ENCODE assay signal across 8 mouse cellular contexts in the genomic region with DNA sequence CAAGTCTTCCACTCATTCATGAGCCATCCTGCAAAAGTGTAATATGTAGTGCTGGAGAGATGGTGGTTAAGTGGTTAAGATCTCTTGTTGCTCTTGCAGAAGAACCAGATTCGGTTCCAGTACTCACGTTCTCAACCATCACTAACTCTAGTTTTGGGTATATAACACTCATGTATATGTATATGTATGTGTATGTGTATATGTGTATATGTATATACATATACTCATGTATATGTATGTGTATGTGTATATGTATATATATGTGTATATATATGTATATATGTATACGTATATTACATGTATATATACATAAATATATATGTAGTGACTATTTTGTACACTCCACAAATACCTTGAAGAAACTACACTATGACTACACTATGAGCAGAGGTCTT. TPM values are rescaled to one million over a fixed set of nuclear protein-coding genes. Genes with fewer than 3 reads are reported as not detected.
A peak's percentile ranks its signal among the peaks of the same experiment; 100 is the strongest.
DNase-seq lines count a peak whose midpoint lies in the region; ATAC-seq and TF ChIP-seq lines count a peak whose summit lies in the region.

No protein-coding gene starts in this region.

- peak overlapping the region; percentile 63 for H3K4me2 ChIP-seq in embryonic facial prominence, embryonic 14.5 days (ENCODE audit: low read depth, low read length)
- peak overlapping the region; percentile 65 for H3K4me2 ChIP-seq in neural tube, embryonic 14.5 days (ENCODE audit: low read depth, low read length)

- WGBS in embryonic facial prominence, embryonic 14.5 days: 62% methylated on average over 3 of the region's 3 CpGs
- WGBS in limb, embryonic 10.5 days: 78% methylated on average over 3 of the region's 3 CpGs
- 60% methylated on average over 3 of the region's 3 CpGs for WGBS in neural tube, embryonic 14.5 days

- ATAC-seq in embryonic facial prominence, embryonic 14.5 days (ENCODE audit: low read depth): 0 out of 2 replicates have a peak, but pooled peaks have one; percentile 4
- ATAC-seq in neural tube, embryonic 14.5 days (ENCODE audit: low read depth): peak; percentile 39; the same call in 1 of the 2 replicates

- no peak for DNase-seq in left cerebral cortex, adult 2 months (ENCODE audit: extremely low spot score in 1 of 2, low spot score in 2 of 2)
- DNase-seq in left cerebral cortex, postnatal 4 days: no peak
- no peak for DNase-seq in embryonic facial prominence, embryonic 14.5 days (ENCODE audit: low spot score)
- DNase-seq in limb, embryonic 10.5 days (ENCODE audit: low spot score): no peak
- DNase-seq in layer of hippocampus, postnatal 10 days (ENCODE audit: low spot score in 2 of 2): no peak
- no peak for DNase-seq in spleen, postnatal 36 days (ENCODE audit: low spot score in 2 of 2)
- DNase-seq in lung, adult 18-20 months: no peak

- H3K9ac ChIP-seq in embryonic facial prominence, embryonic 14.5 days (ENCODE audit: low read depth, low read length): peak overlapping the region; percentile 77
- H3K9ac ChIP-seq in neural tube, embryonic 14.5 days (replicated peaks; ENCODE audit: low read depth, low read length): peak overlapping the region; percentile 72; the same call in 1 of the 2 replicates

- intact Hi-C loops in left cerebral cortex, adult 2 months (cut with DNase I): loop anchor here (5.0 kb wide), 1 partner anchor 85 kb away; a partner anchor contains a TSS
- intact Hi-C loops in left cerebral cortex, postnatal 4 days (cut with DNase I): no loop called here

- TF ChIP-seq CTCF in left cerebral cortex, adult 2 months (IDR thresholded peaks at IDR 0.05): no peak

- H3K4me1 ChIP-seq in embryonic facial prominence, embryonic 14.5 days (ENCODE audit: control insufficient read depth, insufficient read depth, low read length): peaks cover 4% of the 10 kb centered on the region; the same call in 1 of the 2 replicates
- peaks cover 6% of the 10 kb centered on the region; the same call in 1 of the 2 replicates for H3K4me1 ChIP-seq in limb, embryonic 10.5 days
- 0 out of 2 replicates have a peak, but pooled peaks cover 5% of the 10 kb centered on the region for H3K4me1 ChIP-seq in neural tube, embryonic 14.5 days (ENCODE audit: control insufficient read depth, insufficient read depth, low read length)

- H3K27me3 ChIP-seq in embryonic facial prominence, embryonic 14.5 days (replicated peaks; ENCODE audit: control insufficient read depth, insufficient read depth, low read length): no peaks in the 10 kb centered on the region
- H3K27me3 ChIP-seq in limb, embryonic 10.5 days (ENCODE audit: low read depth, poor library complexity, severe bottlenecking): no peaks in the 10 kb centered on the region
- H3K27me3 ChIP-seq in neural tube, embryonic 14.5 days (ENCODE audit: control insufficient read depth, insufficient read depth, low read length): no peaks in the 10 kb centered on the region

- peaks cover 13% of the 10 kb centered on the region for H3K36me3 ChIP-seq in embryonic facial prominence, embryonic 14.5 days (ENCODE audit: control insufficient read depth, insufficient read depth, low read length)
- peaks cover 17% of the 10 kb centered on the region for H3K36me3 ChIP-seq in limb, embryonic 10.5 days
- H3K36me3 ChIP-seq in neural tube, embryonic 14.5 days (ENCODE audit: control insufficient read depth, insufficient read depth, low read length): no peaks in the 10 kb centered on the region

- peak overlapping the region; percentile 99 for H3K4me3 ChIP-seq in left cerebral cortex, adult 2 months
- H3K4me3 ChIP-seq in embryonic facial prominence, embryonic 14.5 days (ENCODE audit: low read depth, low read length): peak overlapping the region; percentile 78
- H3K4me3 ChIP-seq in limb, embryonic 10.5 days: peak overlapping the region; percentile 84
- peak overlapping the region; percentile 73 for H3K4me3 ChIP-seq in neural tube, embryonic 14.5 days (ENCODE audit: low read depth, low read length)

- no peaks in the 10 kb centered on the region for H3K9me3 ChIP-seq in embryonic facial prominence, embryonic 14.5 days (ENCODE audit: control insufficient read depth, low read length)
- H3K9me3 ChIP-seq in limb, embryonic 10.5 days (replicated peaks): no peaks in the 10 kb centered on the region
- H3K9me3 ChIP-seq in neural tube, embryonic 14.5 days (ENCODE audit: control insufficient read depth, low read length): no peaks in the 10 kb centered on the region

- peak overlapping the region; percentile 77 for H3K27ac ChIP-seq in left cerebral cortex, adult 2 months
- H3K27ac ChIP-seq in embryonic facial prominence, embryonic 14.5 days (replicated peaks; ENCODE audit: low read depth, low read length): peak overlapping the region; percentile 78; the same call in 1 of the 2 replicates
- peak overlapping the region; percentile 92 for H3K27ac ChIP-seq in limb, embryonic 10.5 days
- H3K27ac ChIP-seq in neural tube, embryonic 14.5 days (ENCODE audit: low read depth, low read length): peak overlapping the region; percentile 70; the same call in 1 of the 2 replicates

RNA-seq across cellular contexts. Expression of a gene that starts 0.3 kb away (rescaled TPM):
- 10 to 100 TPM; 21.8 to 22.9 TPM for total RNA-seq in left cerebral cortex, adult 2 months (2021)
- total RNA-seq in left cerebral cortex, postnatal 4 days (2021): 10 to 100 TPM; 31.2 to 32.6 TPM
- 81.6 and 84.7 TPM in 2 replicates for polyA plus RNA-seq in embryonic facial prominence, embryonic 14.5 days (2014; fragmentation: Nextera tagmentation; extraction: Ambion mirVana)
- polyA plus RNA-seq in limb, embryonic 10.5 days (2016; fragmentation: Nextera tagmentation; extraction: Ambion mirVana): 72.8 and 80.9 TPM in 2 replicates
- polyA plus RNA-seq in neural tube, embryonic 14.5 days (2014; fragmentation: Nextera tagmentation; extraction: Ambion mirVana): 70.9 and 77.5 TPM in 2 replicates
- 10 to 100 TPM; 23.4 to 26.7 TPM for total RNA-seq in layer of hippocampus, postnatal 10 days (2021)

RNA-seq across cellular contexts. Expression of a gene that starts 40.7 kb away (rescaled TPM):
- 1 to 10 TPM; 1.1 to 1.3 TPM for total RNA-seq in left cerebral cortex, adult 2 months (2021)
- under 1 TPM; 0.52 to 0.58 TPM for total RNA-seq in left cerebral cortex, postnatal 4 days (2021)
- polyA plus RNA-seq in embryonic facial prominence, embryonic 14.5 days (2014; fragmentation: Nextera tagmentation; extraction: Ambion mirVana): 0.14 TPM in 1 of 2 replicates, not detected in the other
- 0.05 TPM in 1 of 2 replicates, not detected in the other for polyA plus RNA-seq in limb, embryonic 10.5 days (2016; fragmentation: Nextera tagmentation; extraction: Ambion mirVana)
- not detected in 2 replicates for polyA plus RNA-seq in neural tube, embryonic 14.5 days (2014; fragmentation: Nextera tagmentation; extraction: Ambion mirVana)
- total RNA-seq in layer of hippocampus, postnatal 10 days (2021): 1 to 10 TPM; 1.6 to 1.9 TPM
